Mouse (Mus musculus): ENCODE results near the gene Olfr370. TPM values are rescaled to one million over a fixed set of nuclear protein-coding genes. Genes with fewer than 3 reads are reported as not detected.

The Olfr370 gene
- polyA plus RNA-seq, 1 experiment from 2014 or later: not detected

- peak overlapping the region; percentile 62 for H3K9ac ChIP-seq
- ATAC-seq (ENCODE audit: insufficient number of reproducible peaks, low FRiP score): no peak
- peaks cover 79% of the 10 kb centered on the region for H3K4me1 ChIP-seq (replicated peaks)
- H3K27me3 ChIP-seq (replicated peaks): no peaks in the 10 kb centered on the region
- no peaks in the 10 kb centered on the region for H3K9me3 ChIP-seq (replicated peaks)
- H3K36me3 ChIP-seq: peaks cover 22% of the 10 kb centered on the region
- peak overlapping the region; percentile 95 for H3K27ac ChIP-seq (ENCODE audit: poor library complexity, severe bottlenecking)
- H3K4me3 ChIP-seq: 0 out of 2 replicates have a peak overlapping the region, but pooled peaks have one; percentile 4
- WGBS: 27% methylated on average over 2 of the region's 4 CpGs
- peak overlapping the region; percentile 41 for H3K4me2 ChIP-seq
Measured at GRCm38 (mm10) chr8:83576516-83576895, 40.9 kb downstream of the Olfr370 start.

GRCm38 (mm10) chr8:83576921-83577320 is 41.3 kb downstream of the Olfr370 start:
- peak overlapping the region; percentile 62 for H3K9ac ChIP-seq
- peaks cover 17% of the 10 kb centered on the region for H3K36me3 ChIP-seq
- peak overlapping the region; percentile 41 for H3K4me2 ChIP-seq
- peaks cover 81% of the 10 kb centered on the region for H3K4me1 ChIP-seq (replicated peaks)
- no peak overlapping the region for H3K4me3 ChIP-seq
- H3K27me3 ChIP-seq (replicated peaks): no peaks in the 10 kb centered on the region
- ATAC-seq (ENCODE audit: insufficient number of reproducible peaks, low FRiP score): no peak
- WGBS: 64% methylated on average over 4 of the region's 4 CpGs
- H3K9me3 ChIP-seq (replicated peaks): no peaks in the 10 kb centered on the region
- H3K27ac ChIP-seq (ENCODE audit: poor library complexity, severe bottlenecking): peak overlapping the region; percentile 95

- Histone ChIP-seq H3K4me2 (peak overlapping the region; percentile 41; the same call in 1 of the 2 replicates), H3K9me3 (replicated peaks) (no peaks in the 10 kb centered on the region), H3K27me3 (replicated peaks) (no peaks in the 10 kb centered on the region), H3K4me1 (replicated peaks) (peaks cover 81% of the 10 kb centered on the region), H3K36me3 (peaks cover 13% of the 10 kb centered on the region), H3K9ac (peak overlapping the region; percentile 62), H3K4me3 (no peak overlapping the region), H3K27ac (ENCODE audit: poor library complexity, severe bottlenecking) (peak overlapping the region; percentile 95)
- 36% methylated on average over 9 of the region's 9 CpGs for WGBS
- no peak; the same call in 1 of the 2 replicates for ATAC-seq (ENCODE audit: insufficient number of reproducible peaks, low FRiP score)
Measured at GRCm38 (mm10) chr8:83577384-83577791, 41.8 kb downstream of the Olfr370 start.

GRCm38 (mm10) chr8:83578131-83579055 is 42.8 kb downstream of the Olfr370 start:
- H3K4me2 ChIP-seq: peak overlapping the region; percentile 30; the same call in 1 of the 2 replicates
- peak overlapping the region; percentile 95 for H3K27ac ChIP-seq (ENCODE audit: poor library complexity, severe bottlenecking)
- H3K9ac ChIP-seq: peak overlapping the region; percentile 61
- H3K4me1 ChIP-seq (replicated peaks): peaks cover 77% of the 10 kb centered on the region
- no peaks in the 10 kb centered on the region for H3K27me3 ChIP-seq (replicated peaks)
- H3K36me3 ChIP-seq: peaks cover 3% of the 10 kb centered on the region
- 50% methylated on average over 17 of the region's 17 CpGs for WGBS
- no peaks in the 10 kb centered on the region for H3K9me3 ChIP-seq (replicated peaks)
- no peak overlapping the region for H3K4me3 ChIP-seq
- ATAC-seq (ENCODE audit: insufficient number of reproducible peaks, low FRiP score): no peak; the same call in 1 of the 2 replicates

- no peak overlapping the region for H3K4me3 ChIP-seq
- no peaks in the 10 kb centered on the region for H3K9me3 ChIP-seq (replicated peaks)
- H3K9ac ChIP-seq: peak overlapping the region; percentile 61
- peaks cover 64% of the 10 kb centered on the region for H3K4me1 ChIP-seq (replicated peaks)
- WGBS: 85% methylated on average over 8 of the region's 8 CpGs
- no peaks in the 10 kb centered on the region for H3K27me3 ChIP-seq (replicated peaks)
- peaks cover 11% of the 10 kb centered on the region for H3K36me3 ChIP-seq
- H3K4me2 ChIP-seq: no peak overlapping the region
- peak overlapping the region; percentile 95 for H3K27ac ChIP-seq (ENCODE audit: poor library complexity, severe bottlenecking)
- no peak for ATAC-seq (ENCODE audit: insufficient number of reproducible peaks, low FRiP score)
Measured at GRCm38 (mm10) chr8:83579676-83580075, 44.1 kb downstream of the Olfr370 start.

- no peaks in the 10 kb centered on the region for H3K9me3 ChIP-seq (replicated peaks)
- H3K4me1 ChIP-seq (replicated peaks): peaks cover 61% of the 10 kb centered on the region
- 0 out of 2 replicates have a peak overlapping the region, but pooled peaks have one; percentile 14 for H3K27ac ChIP-seq (ENCODE audit: poor library complexity, severe bottlenecking)
- no peaks in the 10 kb centered on the region for H3K27me3 ChIP-seq (replicated peaks)
- H3K9ac ChIP-seq: no peak overlapping the region
- 89% methylated on average over 8 of the region's 8 CpGs for WGBS
- ATAC-seq (ENCODE audit: insufficient number of reproducible peaks, low FRiP score): no peak
- no peak overlapping the region for H3K4me3 ChIP-seq
- no peak overlapping the region for H3K4me2 ChIP-seq
- H3K36me3 ChIP-seq: peaks cover 22% of the 10 kb centered on the region
Measured at GRCm38 (mm10) chr8:83580826-83581225, 45.2 kb downstream of the Olfr370 start.

- Histone ChIP-seq H3K4me1 (replicated peaks) (peaks cover 52% of the 10 kb centered on the region), H3K27ac (ENCODE audit: poor library complexity, severe bottlenecking) (no peak overlapping the region), H3K36me3 (peaks cover 34% of the 10 kb centered on the region), H3K27me3 (replicated peaks) (no peaks in the 10 kb centered on the region), H3K9ac (no peak overlapping the region), H3K4me2 (no peak overlapping the region), H3K9me3 (replicated peaks) (no peaks in the 10 kb centered on the region), H3K4me3 (no peak overlapping the region)
- ATAC-seq (ENCODE audit: insufficient number of reproducible peaks, low FRiP score): no peak
- 86% methylated on average over 8 of the region's 8 CpGs for WGBS
Measured at GRCm38 (mm10) chr8:83582226-83582625, 46.6 kb downstream of the Olfr370 start.

GRCm38 (mm10) chr8:83583236-83583635 is 47.7 kb downstream of the Olfr370 start:
- H3K36me3 ChIP-seq: peaks cover 42% of the 10 kb centered on the region
- H3K27ac ChIP-seq (ENCODE audit: poor library complexity, severe bottlenecking): no peak overlapping the region
- 89% methylated on average over 15 of the region's 15 CpGs for WGBS
- no peaks in the 10 kb centered on the region for H3K9me3 ChIP-seq (replicated peaks)
- ATAC-seq (ENCODE audit: insufficient number of reproducible peaks, low FRiP score): no peak
- H3K4me3 ChIP-seq: no peak overlapping the region
- H3K4me2 ChIP-seq: no peak overlapping the region
- H3K27me3 ChIP-seq (replicated peaks): no peaks in the 10 kb centered on the region
- peak overlapping the region; percentile 4; the same call in 1 of the 2 replicates for H3K9ac ChIP-seq
- peaks cover 54% of the 10 kb centered on the region for H3K4me1 ChIP-seq (replicated peaks)

GRCm38 (mm10) chr8:83584771-83585170 is 49.2 kb downstream of the Olfr370 start:
- no peak overlapping the region for H3K4me3 ChIP-seq
- H3K27me3 ChIP-seq (replicated peaks): no peaks in the 10 kb centered on the region
- H3K4me1 ChIP-seq (replicated peaks): peaks cover 41% of the 10 kb centered on the region
- H3K27ac ChIP-seq (ENCODE audit: poor library complexity, severe bottlenecking): no peak overlapping the region
- no peaks in the 10 kb centered on the region for H3K9me3 ChIP-seq (replicated peaks)
- no peak for ATAC-seq (ENCODE audit: insufficient number of reproducible peaks, low FRiP score)
- no peak overlapping the region for H3K4me2 ChIP-seq
- H3K9ac ChIP-seq: no peak overlapping the region
- 85% methylated on average over 1 of the region's 1 CpGs for WGBS
- peaks cover 44% of the 10 kb centered on the region for H3K36me3 ChIP-seq

GRCm38 (mm10) chr8:83585333-83585732 is 49.8 kb downstream of the Olfr370 start:
- Histone ChIP-seq H3K36me3 (peaks cover 48% of the 10 kb centered on the region), H3K9ac (0 out of 2 replicates have a peak overlapping the region, but pooled peaks have one; percentile 6), H3K4me2 (no peak overlapping the region), H3K27ac (ENCODE audit: poor library complexity, severe bottlenecking) (no peak overlapping the region), H3K4me1 (replicated peaks) (peaks cover 40% of the 10 kb centered on the region), H3K9me3 (replicated peaks) (no peaks in the 10 kb centered on the region), H3K4me3 (no peak overlapping the region), H3K27me3 (replicated peaks) (no peaks in the 10 kb centered on the region)
- 85% methylated on average over 3 of the region's 3 CpGs for WGBS
- no peak for ATAC-seq (ENCODE audit: insufficient number of reproducible peaks, low FRiP score)

GRCm38 (mm10) chr8:83587644-83588043 is 52.1 kb downstream of the Olfr370 start:
- ATAC-seq (ENCODE audit: insufficient number of reproducible peaks, low FRiP score): no peak
- H3K27ac ChIP-seq (ENCODE audit: poor library complexity, severe bottlenecking): no peak overlapping the region; the same call in 1 of the 2 replicates
- peaks cover 58% of the 10 kb centered on the region for H3K36me3 ChIP-seq
- H3K4me2 ChIP-seq: no peak overlapping the region
- H3K4me1 ChIP-seq (replicated peaks): peaks cover 44% of the 10 kb centered on the region
- no peaks in the 10 kb centered on the region for H3K27me3 ChIP-seq (replicated peaks)
- H3K9me3 ChIP-seq (replicated peaks): no peaks in the 10 kb centered on the region
- WGBS: 63% methylated on average over 6 of the region's 6 CpGs
- 0 out of 2 replicates have a peak overlapping the region, but pooled peaks have one; percentile 33 for H3K9ac ChIP-seq
- H3K4me3 ChIP-seq: no peak overlapping the region

Measured in heart, embryonic 12.5 days (tissue).